Mouse (Mus musculus): ENCODE results near the gene Nlgn1. TPM values are rescaled to one million over a fixed set of nuclear protein-coding genes. Genes with fewer than 3 reads are reported as not detected.

Gene Nlgn1
- total and polyA plus RNA-seq, 3 experiments, result 0.04 TPM; not detected in 2

DNA sequence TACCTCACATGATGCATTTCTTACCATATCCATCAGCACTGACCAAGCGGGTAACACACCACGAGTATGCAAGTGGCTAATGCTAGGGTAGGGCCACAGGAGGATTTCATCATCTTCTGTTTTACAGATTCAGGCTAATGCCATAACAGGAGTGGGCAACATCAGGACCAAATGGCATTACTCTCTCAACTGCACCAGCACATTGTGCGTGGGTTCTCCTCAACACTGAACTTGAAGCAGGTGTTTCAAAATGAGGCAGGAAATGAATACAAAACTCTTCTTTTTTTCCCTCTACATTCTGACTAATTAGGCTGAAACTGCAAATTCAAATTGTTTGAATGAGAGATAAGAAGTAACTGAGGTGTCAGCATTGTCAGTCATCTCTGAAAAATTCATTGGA is 518.9 kb downstream of the Nlgn1 start:
- DNase-seq, result no peak
- no peak overlapping the region for H3K9ac ChIP-seq (ENCODE audit: low read depth, low read length)
- intact Hi-C loops (cut with DNase I), result no loop called here
- H3K4me1 ChIP-seq (ENCODE audit: control insufficient read depth, insufficient read depth, low read length), result no peaks in the 10 kb centered on the region
- no peak overlapping the region for H3K4me3 ChIP-seq
- H3K36me3 ChIP-seq (ENCODE audit: control insufficient read depth, insufficient read depth, low read length), result no peaks in the 10 kb centered on the region
- H3K79me2 ChIP-seq (replicated peaks; ENCODE audit: control insufficient read depth, insufficient read depth, low read length), result no peaks in the 10 kb centered on the region
- TF ChIP-seq EP300 (IDR thresholded peaks at IDR 0.05; ENCODE audit: insufficient read depth, low read depth, low read length) (no peak), POLR2A (IDR thresholded peaks at IDR 0.05; ENCODE audit: insufficient read depth, low read depth, low read length) (no peak), CTCF (IDR thresholded peaks at IDR 0.05) (no peak)
- WGBS, result 80% methylated on average over 3 of the region's 3 CpGs
- no peaks in the 10 kb centered on the region for H3K27me3 ChIP-seq (ENCODE audit: control insufficient read depth, insufficient read depth, low read length)
- no peak overlapping the region for H3K27ac ChIP-seq

DNA sequence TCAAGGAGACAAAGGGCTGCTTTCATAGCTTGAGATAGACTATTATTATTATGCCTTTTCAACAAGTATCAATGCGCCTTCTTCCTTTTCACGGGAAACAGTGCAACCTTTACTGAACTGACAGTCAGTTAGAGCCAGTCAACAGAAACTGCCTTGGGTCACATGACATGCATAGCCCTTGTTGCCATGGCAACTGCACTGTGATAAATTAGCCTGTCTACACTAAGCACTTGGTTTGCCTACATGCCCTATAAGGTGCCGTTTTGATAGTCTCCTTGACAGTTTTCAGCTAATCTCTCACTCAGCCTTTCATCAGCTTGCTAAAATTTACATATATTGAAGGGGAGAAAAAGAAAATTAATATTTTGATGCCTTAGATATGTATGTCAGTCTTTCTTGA is 524.7 kb downstream of the Nlgn1 start:
- H3K9ac ChIP-seq (ENCODE audit: low read depth, low read length), result no peak overlapping the region
- no peak for DNase-seq
- no peaks in the 10 kb centered on the region for H3K79me2 ChIP-seq (replicated peaks; ENCODE audit: control insufficient read depth, insufficient read depth, low read length)
- H3K4me1 ChIP-seq (ENCODE audit: control insufficient read depth, insufficient read depth, low read length), result no peaks in the 10 kb centered on the region
- intact Hi-C loops (cut with DNase I), result no loop called here
- H3K27me3 ChIP-seq (ENCODE audit: control insufficient read depth, insufficient read depth, low read length), result no peaks in the 10 kb centered on the region
- H3K36me3 ChIP-seq (ENCODE audit: control insufficient read depth, insufficient read depth, low read length), result no peaks in the 10 kb centered on the region
- WGBS, result 58% methylated on average over 3 of the region's 3 CpGs
- no peak overlapping the region for H3K4me3 ChIP-seq
- H3K27ac ChIP-seq, result no peak overlapping the region
- TF ChIP-seq CTCF (IDR thresholded peaks at IDR 0.05), result no peak
- TF ChIP-seq EP300 (IDR thresholded peaks at IDR 0.05; ENCODE audit: insufficient read depth, low read depth, low read length), result no peak
- TF ChIP-seq POLR2A (IDR thresholded peaks at IDR 0.05; ENCODE audit: insufficient read depth, low read depth, low read length), result no peak

DNA sequence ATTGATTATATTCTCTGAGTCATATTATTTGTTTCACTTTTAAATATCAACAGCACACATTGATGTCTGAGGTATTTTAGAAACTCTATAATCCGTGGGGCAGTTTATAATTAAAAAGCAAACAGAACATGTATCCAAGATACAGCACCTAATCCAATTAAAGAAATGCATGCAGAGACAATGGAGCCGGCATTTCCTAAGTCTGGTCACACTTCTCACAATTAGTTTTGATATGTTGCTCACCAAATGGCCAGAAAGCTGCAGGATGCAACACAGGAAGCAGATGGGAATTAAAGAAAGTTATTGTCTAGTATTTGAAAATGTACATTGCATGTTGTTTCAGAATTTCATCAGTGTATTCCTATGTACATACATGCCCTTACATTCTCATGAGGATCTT is 550.6 kb downstream of the Nlgn1 start:
- 65% methylated on average over 2 of the region's 2 CpGs for WGBS
- no peaks in the 10 kb centered on the region for H3K4me1 ChIP-seq (ENCODE audit: control insufficient read depth, insufficient read depth, low read length)
- no peaks in the 10 kb centered on the region for H3K79me2 ChIP-seq (replicated peaks; ENCODE audit: control insufficient read depth, insufficient read depth, low read length)
- DNase-seq, result no peak
- no peaks in the 10 kb centered on the region for H3K36me3 ChIP-seq (ENCODE audit: control insufficient read depth, insufficient read depth, low read length)
- no peak for TF ChIP-seq CTCF (IDR thresholded peaks at IDR 0.05)
- TF ChIP-seq POLR2A (IDR thresholded peaks at IDR 0.05; ENCODE audit: insufficient read depth, low read depth, low read length), result no peak
- TF ChIP-seq EP300 (IDR thresholded peaks at IDR 0.05; ENCODE audit: insufficient read depth, low read depth, low read length), result no peak
- intact Hi-C loops (cut with DNase I), result no loop called here
- no peak overlapping the region for H3K4me3 ChIP-seq
- H3K27me3 ChIP-seq (ENCODE audit: control insufficient read depth, insufficient read depth, low read length), result no peaks in the 10 kb centered on the region
- H3K9ac ChIP-seq (ENCODE audit: low read depth, low read length), result no peak overlapping the region
- H3K27ac ChIP-seq, result no peak overlapping the region

DNA sequence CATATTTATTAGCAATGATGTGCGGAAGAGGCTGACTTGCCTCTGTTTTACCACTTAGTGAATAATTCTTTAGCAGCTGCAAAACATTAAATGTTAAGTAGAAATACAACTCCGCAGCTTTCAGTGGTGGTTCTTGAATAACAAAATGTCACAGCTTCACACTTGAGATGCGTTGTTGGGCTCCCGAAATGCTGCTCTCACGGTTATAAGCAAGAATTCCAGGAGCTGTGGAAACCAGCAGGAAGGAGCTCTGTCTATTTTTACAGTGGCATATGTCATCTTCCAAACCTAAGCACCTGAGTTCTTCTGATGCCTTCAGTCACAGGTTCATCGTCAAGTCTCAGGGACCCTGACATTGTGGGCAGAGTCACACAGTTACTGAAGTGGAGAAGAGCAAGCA is 556.8 kb downstream of the Nlgn1 start:
- TF ChIP-seq CTCF (IDR thresholded peaks at IDR 0.05) (no peak), POLR2A (IDR thresholded peaks at IDR 0.05; ENCODE audit: insufficient read depth, low read depth, low read length) (no peak), EP300 (IDR thresholded peaks at IDR 0.05; ENCODE audit: insufficient read depth, low read depth, low read length) (no peak)

DNA sequence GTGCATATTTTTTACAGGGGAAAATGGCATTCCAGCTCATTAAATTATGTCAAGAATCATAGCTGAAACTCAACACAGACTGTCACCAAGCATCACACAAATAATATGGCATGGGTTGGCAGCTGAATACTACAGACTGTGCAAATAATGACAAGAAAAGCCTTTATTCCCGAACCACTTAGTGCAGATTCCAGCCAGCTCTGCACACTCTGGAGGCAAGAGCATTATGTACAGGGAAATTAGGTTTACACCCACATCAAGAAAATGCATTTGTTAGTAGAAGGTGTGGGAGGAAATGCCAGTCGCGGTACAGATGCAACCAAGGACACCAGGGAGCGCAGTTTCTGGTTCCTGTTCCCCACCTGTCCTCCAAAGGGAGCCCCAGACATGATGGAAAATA is 558.4 kb downstream of the Nlgn1 start:
- no peak overlapping the region for H3K27ac ChIP-seq

More for the DNA sequence above, 556.8 kb downstream of the Nlgn1 start:
- no peak overlapping the region for H3K9ac ChIP-seq (ENCODE audit: low read depth, low read length)
- H3K79me2 ChIP-seq (replicated peaks; ENCODE audit: control insufficient read depth, insufficient read depth, low read length), result no peaks in the 10 kb centered on the region
- no peak for DNase-seq
- H3K27ac ChIP-seq, result no peak overlapping the region
- WGBS, result 78% methylated on average over 6 of the region's 6 CpGs
- intact Hi-C loops (cut with DNase I), result no loop called here
- H3K4me1 ChIP-seq (ENCODE audit: control insufficient read depth, insufficient read depth, low read length), result no peaks in the 10 kb centered on the region
- no peak overlapping the region for H3K4me3 ChIP-seq
- no peaks in the 10 kb centered on the region for H3K27me3 ChIP-seq (ENCODE audit: control insufficient read depth, insufficient read depth, low read length)
- H3K36me3 ChIP-seq (ENCODE audit: control insufficient read depth, insufficient read depth, low read length), result no peaks in the 10 kb centered on the region

DNA sequence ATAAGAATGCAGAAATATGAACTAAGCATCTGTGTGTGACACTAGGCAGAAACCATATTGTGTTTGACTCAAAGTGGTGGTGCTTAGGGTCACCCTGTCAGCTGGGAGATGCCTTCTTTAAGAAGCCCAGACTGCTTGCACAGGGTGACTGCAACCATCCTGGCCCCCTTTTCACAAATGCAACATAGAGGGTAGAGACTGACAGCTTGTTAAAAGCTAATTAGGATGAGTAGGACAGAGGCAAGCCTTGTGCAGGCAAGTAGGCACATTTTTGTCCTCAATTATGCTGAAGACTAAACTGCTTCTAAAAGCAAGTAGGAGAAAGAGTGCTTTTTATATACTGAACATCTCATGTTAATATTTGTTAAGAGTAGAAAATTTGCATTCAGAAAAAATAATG is 558.8 kb downstream of the Nlgn1 start:
- no peak overlapping the region for H3K4me3 ChIP-seq
- H3K27ac ChIP-seq, result no peak overlapping the region
- H3K4me1 ChIP-seq (ENCODE audit: control insufficient read depth, insufficient read depth, low read length), result no peaks in the 10 kb centered on the region
- no peak overlapping the region for H3K9ac ChIP-seq (ENCODE audit: low read depth, low read length)
- no peaks in the 10 kb centered on the region for H3K36me3 ChIP-seq (ENCODE audit: control insufficient read depth, insufficient read depth, low read length)
- TF ChIP-seq POLR2A (IDR thresholded peaks at IDR 0.05; ENCODE audit: insufficient read depth, low read depth, low read length) (no peak), CTCF (IDR thresholded peaks at IDR 0.05) (no peak), EP300 (IDR thresholded peaks at IDR 0.05; ENCODE audit: insufficient read depth, low read depth, low read length) (no peak)
- no peak for DNase-seq
- intact Hi-C loops (cut with DNase I), result no loop called here
- H3K27me3 ChIP-seq (ENCODE audit: control insufficient read depth, insufficient read depth, low read length), result no peaks in the 10 kb centered on the region
- no peaks in the 10 kb centered on the region for H3K79me2 ChIP-seq (replicated peaks; ENCODE audit: control insufficient read depth, insufficient read depth, low read length)

More for the DNA sequence above, 558.4 kb downstream of the Nlgn1 start:
- TF ChIP-seq EP300 (IDR thresholded peaks at IDR 0.05; ENCODE audit: insufficient read depth, low read depth, low read length), result no peak
- TF ChIP-seq CTCF (IDR thresholded peaks at IDR 0.05), result no peak
- Histone ChIP-seq H3K4me3 (no peak overlapping the region), H3K27me3 (ENCODE audit: control insufficient read depth, insufficient read depth, low read length) (no peaks in the 10 kb centered on the region), H3K36me3 (ENCODE audit: control insufficient read depth, insufficient read depth, low read length) (no peaks in the 10 kb centered on the region), H3K9ac (ENCODE audit: low read depth, low read length) (no peak overlapping the region), H3K4me1 (ENCODE audit: control insufficient read depth, insufficient read depth, low read length) (no peaks in the 10 kb centered on the region), H3K79me2 (replicated peaks; ENCODE audit: control insufficient read depth, insufficient read depth, low read length) (no peaks in the 10 kb centered on the region)
- no peak for DNase-seq
- 78% methylated on average over 4 of the region's 4 CpGs for WGBS
- intact Hi-C loops (cut with DNase I), result no loop called here
